Mouse (Mus musculus) heart, adult 8-10 months (tissue): Measurements from ENCODE around the gene Pex6. TPM values are rescaled to one million over a fixed set of nuclear protein-coding genes. Genes with fewer than 3 reads are reported as not detected.

Experiments
- DNase-seq: peaks from one replicate; pipeline ENCODE4 v3.0.0; 2022; ENCODE audit warnings: low spot score
- total RNA-seq, 4 experiments: library from RNA; stranded (reverse); gene quantifications; 2 replicates each; pipeline ENCODE4 v1.2.4; 2022

The Pex6 gene
- 10 to 100 TPM; 34.4 to 37.4 (median 35.7) TPM for total RNA-seq

GRCm38 (mm10) chr17:46710959-46711597 lies at the start of gene Pex6:
Pex6 (plus strand) TSS chr17:46711463.
- peak; percentile 95 for DNase-seq

- no peak for DNase-seq
Measured at GRCm38 (mm10) chr17:46661981-46662380, 49.3 kb upstream of the Pex6 start.

DNA sequence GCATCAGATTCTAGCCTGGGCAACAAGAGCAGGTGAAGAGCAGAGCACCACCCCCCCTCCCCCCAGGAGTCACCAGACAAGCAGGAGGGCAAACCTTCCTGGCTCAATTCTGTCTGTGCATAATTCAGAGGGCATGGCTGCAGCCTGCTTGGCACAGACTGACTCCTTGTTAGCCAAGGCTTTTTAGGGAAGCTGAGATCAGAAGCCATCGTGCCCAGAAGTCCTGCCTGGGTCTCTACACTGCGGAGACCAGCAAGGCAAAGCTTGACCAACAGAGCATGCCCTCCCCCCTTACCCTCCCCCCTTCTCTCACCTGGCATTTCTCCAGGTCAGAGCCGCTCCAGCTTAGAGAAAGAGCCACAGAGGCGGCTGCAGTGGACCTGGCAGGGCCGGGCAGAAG lies 48.5 kb upstream of the Pex6 start:
- peak; percentile 44 for DNase-seq

GRCm38 (mm10) chr17:46667712-46668111 lies 43.6 kb upstream of the Pex6 start:
- peak; percentile 37 for DNase-seq

DNA sequence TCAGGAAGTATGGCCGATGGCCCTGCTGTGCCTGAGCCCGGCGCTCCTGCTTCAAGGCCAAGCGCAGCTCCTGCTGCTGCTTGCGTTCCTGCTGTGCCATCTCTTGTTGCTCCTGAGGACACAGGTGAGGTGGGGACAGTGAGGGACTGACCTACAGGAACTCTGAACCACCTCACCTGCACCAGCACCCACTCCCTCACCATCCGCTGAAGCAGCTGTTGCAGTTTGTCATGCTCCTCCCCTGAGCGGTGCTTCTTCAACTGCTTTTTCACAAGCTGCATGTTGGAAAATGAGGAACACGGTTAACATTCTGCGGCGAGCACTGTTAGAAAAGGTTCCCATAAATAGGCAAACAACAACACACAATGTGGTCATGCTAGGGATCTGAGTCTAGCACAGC lies 41.4 kb upstream of the Pex6 start:
- no peak for DNase-seq

GRCm38 (mm10) chr17:46673850-46674529 lies 37.3 kb upstream of the Pex6 start, which contains the start of gene Rrp36:
Rrp36 (minus strand) TSS chr17:46674352.
- peak; percentile 94 for DNase-seq

- DNase-seq = no peak
Measured at GRCm38 (mm10) chr17:46674530-46675283, 36.6 kb upstream of the Pex6 start.

DNA sequence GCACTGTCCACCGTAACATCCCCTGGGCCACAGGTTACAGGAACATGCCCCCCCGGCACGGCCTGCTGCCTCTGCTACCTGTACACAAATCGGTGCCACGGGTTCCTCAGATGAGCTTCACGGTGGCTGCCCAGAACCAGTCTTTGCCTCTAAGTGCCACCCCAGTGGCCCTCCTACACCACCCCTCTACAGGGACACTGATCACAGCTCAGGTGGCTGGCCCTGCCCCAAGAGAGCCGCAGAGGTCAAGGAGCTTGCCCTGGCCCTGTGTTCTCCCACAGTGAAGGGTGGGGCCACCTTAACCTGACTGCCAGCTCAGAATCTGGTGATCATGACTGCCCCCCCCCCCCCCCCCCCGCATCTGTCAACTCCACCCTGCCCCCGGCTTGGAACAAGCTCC lies 32.8 kb upstream of the Pex6 start, which contains the start of gene Mea1:
Gene Mea1, plus strand, starts transcription at position 378 of the 400 bp plus-strand sequence.
- DNase-seq = no peak

DNA sequence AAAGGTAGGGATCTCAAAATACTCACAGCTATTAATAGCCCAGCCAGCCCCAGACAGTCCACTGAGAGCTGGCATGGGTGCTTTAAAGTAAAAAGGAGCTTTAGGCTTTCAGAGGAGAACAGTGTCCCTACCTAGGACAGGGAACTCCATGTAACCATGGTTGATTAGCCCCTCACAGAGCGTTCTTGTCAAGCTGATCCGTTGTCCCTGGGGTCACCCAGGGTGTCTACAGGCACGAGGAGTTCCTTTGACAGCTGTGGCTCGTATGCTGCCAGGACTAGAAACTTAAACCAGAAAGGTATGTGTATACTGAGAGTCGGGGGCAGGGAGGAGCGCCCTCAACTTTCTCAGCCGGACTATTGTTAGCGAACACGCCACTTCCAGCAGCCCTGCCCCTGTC lies 32.4 kb upstream of the Pex6 start:
- DNase-seq = peak; percentile 34

DNA sequence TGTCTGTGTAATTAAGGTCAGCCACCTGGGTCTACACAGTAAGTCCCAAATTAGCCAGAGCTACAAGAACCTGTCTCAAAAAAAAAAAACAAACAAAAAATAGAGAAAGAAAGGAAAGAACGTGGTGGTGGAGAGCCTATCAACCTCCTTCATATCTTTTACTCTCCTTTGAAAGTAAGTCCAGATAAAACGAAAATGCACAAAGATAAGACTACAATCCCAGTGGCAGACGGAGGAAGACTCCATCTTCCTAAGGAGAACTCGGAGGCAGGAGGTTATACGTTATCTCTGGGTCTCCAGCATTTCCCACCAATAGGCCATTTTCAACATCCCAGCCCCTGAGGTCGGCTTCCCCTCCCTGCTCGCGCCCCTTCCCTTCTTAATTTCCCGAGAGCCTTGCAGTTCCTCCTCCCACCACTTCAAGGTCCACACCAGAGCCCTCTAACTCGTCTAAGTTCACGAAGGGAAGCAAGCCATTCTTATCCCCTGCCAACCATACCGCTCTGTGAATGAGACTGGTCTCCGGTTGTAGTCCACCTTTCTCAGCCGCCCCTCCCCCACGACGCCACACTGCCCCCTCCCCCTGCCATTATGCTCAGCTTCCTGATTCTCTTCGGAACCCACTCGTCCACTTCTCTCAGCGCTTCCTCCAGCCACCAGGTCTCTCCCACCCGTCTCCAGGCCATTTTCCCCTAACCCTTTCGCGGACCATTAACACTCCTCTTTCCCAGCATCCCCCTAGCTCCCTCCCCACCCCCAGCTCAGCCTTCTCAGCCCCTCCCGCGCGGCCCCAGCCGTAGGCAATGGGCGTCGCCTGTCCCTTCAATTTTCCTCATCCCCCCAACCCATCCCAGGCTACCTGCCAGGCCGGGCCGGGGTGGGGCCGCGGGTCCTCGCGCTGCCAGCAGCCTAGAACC lies 31.2 kb upstream of the Pex6 start:
- DNase-seq = peak; percentile 39

DNA sequence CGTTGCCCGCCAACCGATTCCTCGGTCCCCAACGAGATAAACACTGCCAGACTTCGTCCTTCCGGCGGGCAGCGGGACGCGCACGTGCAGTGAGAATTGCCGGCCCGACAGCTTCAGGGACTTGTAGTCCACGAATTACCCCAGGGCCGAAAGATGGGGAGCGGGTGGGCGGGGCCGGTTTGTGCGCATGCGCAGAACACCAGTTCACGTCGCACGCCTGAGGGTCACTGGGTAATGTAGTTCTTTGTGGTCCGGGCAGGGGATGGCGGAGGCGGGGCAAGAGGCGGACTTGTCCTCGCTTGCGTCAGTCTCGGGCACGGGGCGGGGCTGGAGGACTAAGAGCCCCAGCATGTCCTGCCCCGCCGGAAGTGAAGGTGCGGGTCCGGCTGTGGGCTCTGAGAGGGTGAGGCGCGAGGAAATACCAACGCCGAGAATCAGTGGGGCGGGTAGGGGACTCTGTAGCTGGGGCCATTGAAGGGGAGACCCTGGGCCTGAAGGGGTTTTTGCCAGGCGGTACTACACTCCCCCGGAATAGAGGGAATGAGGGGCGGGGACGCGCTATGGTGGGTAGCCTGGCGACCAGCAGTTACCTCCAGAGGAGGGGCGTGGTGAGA lies 30.4 kb upstream of the Pex6 start, which contains the start of gene Klhdc3:
Gene Klhdc3, minus strand, starts transcription at position 155 of the 614 bp plus-strand sequence.
- peak; percentile 93 for DNase-seq

DNA sequence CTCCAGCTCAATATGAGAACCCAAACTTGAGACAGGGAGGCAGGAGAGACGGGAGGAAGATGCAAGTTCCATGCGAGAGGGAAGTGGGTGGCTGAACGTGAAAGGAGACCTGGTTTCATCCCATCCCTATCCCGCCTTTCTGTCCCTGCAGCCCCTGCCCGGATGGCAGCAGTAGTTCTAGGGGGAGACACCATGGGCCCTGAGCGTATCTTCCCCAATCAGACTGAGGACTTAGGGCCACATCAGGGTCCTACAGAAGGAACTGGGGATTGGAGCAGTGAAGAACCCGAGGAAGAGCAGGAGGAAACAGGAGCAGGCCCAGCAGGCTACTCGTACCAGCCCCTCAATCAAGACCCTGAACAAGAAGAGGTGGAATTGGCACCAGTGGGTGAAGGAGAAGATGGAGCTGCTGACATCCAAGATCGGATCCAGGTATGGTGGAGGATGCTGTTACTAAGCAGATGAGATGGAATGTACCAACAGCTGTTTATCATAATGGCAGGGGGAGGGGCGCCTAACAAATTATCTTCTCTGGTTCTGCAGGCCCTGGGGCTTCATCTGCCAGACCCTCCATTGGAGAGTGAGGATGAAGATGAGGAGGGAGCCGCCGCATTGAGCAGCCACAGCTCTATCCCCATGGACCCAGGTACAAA lies 29.7 kb upstream of the Pex6 start:
- DNase-seq = no peak

GRCm38 (mm10) chr17:46682654-46683389 lies 28.4 kb upstream of the Pex6 start:
- no peak for DNase-seq

GRCm38 (mm10) chr17:46685913-46686312 lies 25.4 kb upstream of the Pex6 start:
- no peak for DNase-seq

DNA sequence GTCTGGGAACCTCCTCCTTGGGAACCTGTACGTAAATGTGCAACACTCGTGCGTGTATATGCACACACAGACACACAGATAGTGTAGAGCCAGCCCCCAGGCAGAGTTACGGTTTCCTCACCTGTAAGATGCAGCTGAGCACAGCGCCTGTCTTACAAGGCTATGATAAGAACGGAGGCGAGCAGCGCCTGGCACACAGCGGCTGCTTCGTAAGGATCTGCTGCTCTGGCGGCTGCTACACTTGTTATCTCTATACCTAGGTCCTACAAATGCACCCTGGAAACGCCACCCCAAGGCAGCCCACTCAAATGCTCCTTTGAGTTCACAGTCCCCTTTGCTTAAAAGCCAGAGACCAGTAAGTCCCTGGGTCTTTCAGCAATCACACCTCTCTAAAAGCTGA lies 20.6 kb upstream of the Pex6 start:
- no peak for DNase-seq

GRCm38 (mm10) chr17:46691390-46691789 lies 19.9 kb upstream of the Pex6 start:
- DNase-seq = no peak

DNA sequence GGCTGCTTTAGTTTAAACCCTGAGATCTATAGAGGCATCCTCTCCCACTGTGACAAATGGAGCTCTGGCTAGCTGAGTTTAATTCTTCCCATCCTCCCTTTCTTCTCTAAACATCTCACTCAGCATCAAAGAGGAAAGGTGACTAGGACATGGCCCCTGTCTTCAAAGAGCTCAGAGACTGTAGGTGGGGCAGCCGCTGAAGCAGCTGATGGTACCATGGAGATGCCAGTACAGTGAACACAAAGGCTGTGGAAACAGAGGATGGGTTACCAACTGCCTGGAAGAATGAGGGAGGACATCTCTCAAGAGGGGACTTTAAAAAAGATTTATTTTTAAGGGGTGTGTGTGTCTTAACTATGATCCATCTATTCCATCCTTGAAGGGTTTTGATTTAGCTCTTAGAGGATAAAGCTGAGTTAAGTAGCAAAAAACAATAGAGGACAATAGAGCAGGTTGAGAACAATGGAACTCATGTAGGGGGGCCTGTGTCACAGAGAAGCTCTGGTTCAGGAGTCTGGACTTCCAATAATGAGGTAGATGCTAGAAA lies 16.7 kb upstream of the Pex6 start:
- DNase-seq = no peak

GRCm38 (mm10) chr17:46698515-46698914 lies 12.7 kb upstream of the Pex6 start:
- no peak for DNase-seq

DNA sequence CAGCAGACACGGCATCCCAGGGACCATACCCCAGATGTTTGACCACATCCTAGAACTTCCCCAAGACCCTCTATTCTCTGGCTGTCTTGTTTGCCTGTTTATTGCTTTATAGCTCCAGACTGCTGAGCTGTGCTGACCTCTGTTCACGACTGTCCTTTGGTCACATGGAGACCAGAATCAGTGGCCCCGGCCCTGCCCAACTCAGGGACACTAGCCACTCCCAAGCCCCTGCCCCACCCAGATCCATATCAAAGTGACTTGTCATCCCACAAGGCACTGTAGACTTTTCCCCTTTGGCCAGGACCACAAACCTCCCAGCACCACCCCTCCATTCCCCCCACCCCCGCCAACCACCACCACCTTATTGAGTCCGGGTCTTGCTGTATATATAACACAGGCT lies 12.0 kb upstream of the Pex6 start:
- DNase-seq = no peak
